Mouse (Mus musculus) midbrain, embryonic 11.5 days (tissue): ENCODE measurements around the gene Arhgap10. TPM values are rescaled to one million over a fixed set of nuclear protein-coding genes. Genes with fewer than 3 reads are reported as not detected.

ENCODE experiments used
- ATAC-seq: fragments of 200-750 bp; cut with Nextera tagmentation; 2 replicates; pipeline ENCODE4 v1.8.0; 2017; ENCODE audit warnings: moderate TSS enrichment, moderate library complexity; ENCODE audit not compliant: low FRiP score
- DNase-seq: peaks from one replicate; pipeline ENCODE4 v3.0.0; 2015; ENCODE audit warnings: low spot score; ENCODE audit errors: missing footprints
- H3K27ac ChIP-seq: fragments of 300-500 bp; sonication (generic); 2 replicates; pipeline ENCODE4 v1.5.1; 2014; ENCODE audit warnings: low read depth, low read length
- H3K27me3 ChIP-seq: fragments of 300-500 bp; sonication (generic); 2 replicates; pipeline ENCODE4 v1.6.1; 2014; ENCODE audit warnings: mild to moderate bottlenecking, low read length, moderate library complexity, mixed read lengths; ENCODE audit not compliant: control insufficient read depth, insufficient read depth
- H3K36me3 ChIP-seq: fragments of 300-500 bp; sonication (generic); 2 replicates; pipeline ENCODE4 v1.6.1; 2014; ENCODE audit warnings: mild to moderate bottlenecking, low read length, moderate library complexity, mixed read lengths; ENCODE audit not compliant: control insufficient read depth, insufficient read depth
- H3K4me1 ChIP-seq: fragments of 300-500 bp; sonication (generic); 2 replicates; pipeline ENCODE4 v1.6.1; 2014; ENCODE audit warnings: low read length; ENCODE audit not compliant: control insufficient read depth, insufficient read depth
- H3K4me2 ChIP-seq: fragments of 300-500 bp; sonication (generic); 2 replicates; pipeline ENCODE4 v1.6.1; 2014; ENCODE audit warnings: mild to moderate bottlenecking, moderate library complexity
- H3K4me3 ChIP-seq: fragments of 300-500 bp; sonication (generic); 2 replicates; pipeline ENCODE4 v1.5.1; 2014; ENCODE audit warnings: low read depth, low read length
- H3K9ac ChIP-seq: fragments of 300-500 bp; sonication (generic); 2 replicates; pipeline ENCODE4 v1.6.1; 2014; ENCODE audit warnings: low read length
- H3K9me3 ChIP-seq: fragments of 300-500 bp; sonication (generic); 2 replicates; pipeline ENCODE4 v1.6.1; 2016; ENCODE audit warnings: low read length; ENCODE audit not compliant: control insufficient read depth
- WGBS: fragments of 180-500 bp; shearing (Covaris S2); extraction: QIAGEN DNeasy Blood & Tissue Kit; methylation state at CpG from one replicate; pipeline ENCODE4 v1.1.7; 2014; 5-methylcytosine and 5-hydroxymethylcytosine counted together
- polyA plus RNA-seq: library from polyadenylated mRNA; unstranded; fragments of >200 nt; fragmentation: Nextera tagmentation; extraction: Ambion mirVana; gene quantifications from 2 replicates; pipeline ENCODE4 v1.2.1, GENCODE M21; 2014

Arhgap10 gene
- polyA plus RNA-seq, 1 experiment from 2014 or later: 12.1 TPM

DNA sequence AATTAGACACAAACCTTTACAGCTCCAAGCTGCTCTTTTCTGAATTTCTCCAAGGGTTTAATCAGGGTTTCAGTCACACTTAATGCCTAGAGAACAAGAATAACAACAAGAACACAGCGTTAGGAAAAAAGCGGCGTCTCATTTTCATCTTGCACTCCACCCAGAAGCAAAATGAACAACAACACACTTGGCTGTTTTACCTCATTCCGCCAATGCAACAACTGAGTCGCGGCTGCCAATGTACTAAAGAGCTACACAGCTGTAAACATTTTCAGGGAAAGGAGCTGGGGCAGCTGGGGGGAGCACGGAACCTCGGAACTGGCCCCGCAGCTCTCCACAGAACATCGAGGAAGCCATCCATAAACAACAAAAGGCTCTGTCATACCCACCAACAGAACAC, 85.0 kb downstream of the Arhgap10 start:
- no peak overlapping the region for H3K9ac ChIP-seq
- DNase-seq (peak; percentile 77), ATAC-seq (no peak; the same call in 1 of the 2 replicates)
- H3K9me3 ChIP-seq: no peaks in the 10 kb centered on the region
- H3K4me3 ChIP-seq: no peak overlapping the region
- peaks cover 13% of the 10 kb centered on the region; the same call in 1 of the 2 replicates for H3K4me1 ChIP-seq
- no peak overlapping the region for H3K4me2 ChIP-seq
- H3K27ac ChIP-seq: no peak overlapping the region
- no peaks in the 10 kb centered on the region for H3K36me3 ChIP-seq
- WGBS: 70% methylated on average over 10 of the region's 10 CpGs
- H3K27me3 ChIP-seq: no peaks in the 10 kb centered on the region

DNA sequence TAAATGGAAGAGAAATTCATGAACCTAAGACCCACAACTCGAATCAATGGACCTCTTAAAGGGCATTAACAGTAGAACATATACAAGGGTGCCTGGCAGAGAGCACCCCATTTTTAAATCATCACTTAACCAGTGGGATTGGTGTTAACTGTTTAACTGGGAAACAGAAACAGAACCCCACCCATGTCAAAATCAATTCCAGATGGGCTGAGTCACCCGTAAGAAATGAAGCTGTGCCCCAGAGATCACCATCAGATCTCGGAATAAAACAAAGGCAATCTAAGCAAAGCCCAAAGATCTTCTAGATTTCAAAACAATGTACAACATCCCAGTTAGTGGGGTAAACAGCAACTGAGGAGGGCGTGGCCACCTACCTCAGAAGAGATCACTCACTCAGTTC, 89.3 kb downstream of the Arhgap10 start:
- WGBS: 84% methylated on average over 4 of the region's 4 CpGs

DNA sequence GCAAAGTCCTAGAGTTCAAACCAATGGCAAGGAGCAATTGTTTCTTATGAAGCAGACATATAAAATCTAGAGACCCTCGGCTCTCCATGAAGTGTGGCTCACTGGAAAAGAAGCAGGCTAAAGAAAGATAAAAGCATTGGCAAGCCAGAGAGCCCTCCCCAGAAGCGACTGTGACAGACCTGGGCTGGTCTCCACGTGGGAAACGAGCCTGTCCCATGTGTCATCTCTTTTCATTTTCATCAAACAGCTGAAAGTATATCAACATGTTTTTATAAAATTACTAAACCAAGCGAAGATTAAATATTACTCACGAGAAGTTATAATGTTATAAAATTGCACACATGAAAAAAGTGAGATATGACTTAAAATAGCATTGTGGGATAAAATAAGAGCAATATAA, 89.7 kb downstream of the Arhgap10 start:
- ATAC-seq (no peak), DNase-seq (peak; percentile 77)
- H3K27me3 ChIP-seq: no peaks in the 10 kb centered on the region
- WGBS: 75% methylated on average over 6 of the region's 6 CpGs
- H3K4me2 ChIP-seq: no peak overlapping the region
- H3K27ac ChIP-seq: no peak overlapping the region
- no peaks in the 10 kb centered on the region for H3K36me3 ChIP-seq
- H3K4me1 ChIP-seq: peaks cover 5% of the 10 kb centered on the region; the same call in 1 of the 2 replicates
- no peak overlapping the region for H3K9ac ChIP-seq
- H3K9me3 ChIP-seq: no peaks in the 10 kb centered on the region
- no peak overlapping the region for H3K4me3 ChIP-seq

More for the DNA sequence above, 89.3 kb downstream of the Arhgap10 start:
- H3K4me2 ChIP-seq: no peak overlapping the region
- H3K9me3 ChIP-seq: no peaks in the 10 kb centered on the region
- no peak overlapping the region for H3K27ac ChIP-seq
- H3K4me3 ChIP-seq: no peak overlapping the region
- no peak overlapping the region for H3K9ac ChIP-seq
- ATAC-seq (no peak), DNase-seq (no peak)
- no peaks in the 10 kb centered on the region for H3K36me3 ChIP-seq
- H3K4me1 ChIP-seq: peaks cover 9% of the 10 kb centered on the region; the same call in 1 of the 2 replicates
- no peaks in the 10 kb centered on the region for H3K27me3 ChIP-seq

DNA sequence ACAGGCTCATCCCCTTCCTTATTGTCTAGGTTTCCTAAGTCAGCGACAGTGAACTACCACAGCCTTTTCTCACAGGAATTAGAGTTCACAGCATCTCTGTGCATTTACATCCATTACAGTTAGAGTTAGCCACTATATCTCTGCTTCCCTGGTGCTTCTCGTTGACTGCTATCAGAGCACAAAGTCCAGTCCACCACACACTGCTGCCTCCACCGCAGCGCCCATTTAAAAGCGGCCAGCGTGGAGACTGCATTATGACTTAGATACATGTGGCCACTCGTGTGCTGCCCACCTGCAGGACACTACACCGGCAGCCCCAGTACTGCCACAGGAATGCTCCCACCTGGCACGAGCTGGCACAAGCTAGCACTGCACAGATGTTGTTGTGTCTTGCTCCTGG, 90.3 kb downstream of the Arhgap10 start:
- peaks cover under 1% of the 10 kb centered on the region; the same call in 1 of the 2 replicates for H3K4me1 ChIP-seq
- WGBS: 76% methylated on average over 9 of the region's 9 CpGs
- H3K4me2 ChIP-seq: no peak overlapping the region
- DNase-seq: peak; percentile 17
- no peaks in the 10 kb centered on the region for H3K27me3 ChIP-seq
- no peak for ATAC-seq
- no peak overlapping the region for H3K4me3 ChIP-seq
- no peak overlapping the region for H3K27ac ChIP-seq
- no peaks in the 10 kb centered on the region for H3K9me3 ChIP-seq
- H3K9ac ChIP-seq: no peak overlapping the region
- H3K36me3 ChIP-seq: no peaks in the 10 kb centered on the region

DNA sequence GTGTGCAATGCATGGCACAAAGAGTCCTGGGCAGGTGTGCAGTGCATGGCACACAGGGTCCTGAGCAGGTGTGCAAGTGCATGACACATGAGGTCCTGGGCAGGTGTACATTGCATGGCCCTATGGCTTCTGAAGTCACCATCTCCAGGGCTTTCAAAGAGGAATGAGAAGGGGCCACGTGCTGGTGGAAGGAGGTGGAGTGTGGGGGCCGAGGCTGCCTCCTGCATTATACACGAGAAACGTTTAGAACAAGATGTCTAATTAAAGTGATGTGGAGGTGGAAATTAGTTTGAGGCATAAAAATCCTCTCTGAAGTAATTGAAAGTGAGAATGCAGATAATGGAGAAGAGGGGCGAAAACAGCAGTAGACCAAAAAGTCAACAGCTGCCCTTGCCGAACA, 93.9 kb downstream of the Arhgap10 start:
- H3K9me3 ChIP-seq: no peaks in the 10 kb centered on the region
- H3K36me3 ChIP-seq: no peaks in the 10 kb centered on the region
- H3K4me3 ChIP-seq: no peak overlapping the region
- H3K27me3 ChIP-seq: no peaks in the 10 kb centered on the region
- ATAC-seq: no peak
- H3K27ac ChIP-seq: no peak overlapping the region
- no peaks in the 10 kb centered on the region for H3K4me1 ChIP-seq
- peak; percentile 37 for DNase-seq
- H3K9ac ChIP-seq: no peak overlapping the region
- H3K4me2 ChIP-seq: no peak overlapping the region
- 95% methylated on average over 4 of the region's 6 CpGs for whole genome bisulfite sequencing

DNA sequence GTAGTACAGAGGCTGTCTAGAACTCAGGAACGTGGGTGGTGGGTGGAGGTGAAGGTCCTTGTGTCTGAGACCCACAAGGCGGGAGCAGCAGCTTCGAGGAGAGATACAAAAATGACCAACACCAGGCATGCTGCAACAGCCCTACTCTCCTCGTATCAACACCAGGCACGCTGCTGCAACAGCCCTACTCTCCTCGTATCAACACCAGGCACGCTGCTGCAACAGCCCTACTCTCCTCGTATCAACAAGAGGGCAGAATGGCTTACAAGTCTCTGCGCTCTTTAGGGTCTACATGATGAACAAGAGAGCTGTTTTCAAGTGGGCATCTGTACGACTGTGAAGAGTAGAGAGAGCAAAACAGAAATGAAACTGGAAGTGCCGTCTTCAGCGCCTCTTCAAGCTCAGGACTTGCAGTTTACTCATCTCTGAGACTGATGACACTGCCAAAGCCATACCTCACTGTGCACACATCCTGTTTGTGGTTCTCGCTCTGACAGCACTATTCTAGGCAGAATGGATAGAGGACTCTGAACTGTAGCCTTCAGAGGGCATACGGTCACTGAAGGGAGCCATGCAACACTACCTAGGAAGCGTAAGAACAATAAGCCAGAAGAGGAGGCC, 95.0 kb downstream of the Arhgap10 start:
- WGBS: 87% methylated on average over 15 of the region's 15 CpGs
- ATAC-seq: no peak

DNA sequence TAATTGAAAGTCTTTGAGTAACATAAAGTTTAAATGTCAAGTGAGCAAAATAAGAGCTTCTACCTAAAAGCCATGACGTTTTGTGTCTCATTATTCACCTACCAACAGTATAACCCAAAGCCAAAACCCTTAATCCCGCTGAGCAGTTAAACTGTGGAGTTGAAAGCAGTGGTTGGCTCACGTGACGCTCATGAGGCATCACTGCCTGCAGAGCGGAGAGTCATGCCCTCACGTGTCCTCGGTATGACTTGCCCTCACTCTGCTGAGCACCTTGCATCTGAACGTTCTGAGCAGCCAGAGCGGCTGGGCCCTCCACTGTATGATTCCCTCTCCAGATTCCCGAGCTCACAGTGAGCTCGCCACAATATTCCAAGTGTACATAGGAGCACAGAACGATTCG, 96.2 kb downstream of the Arhgap10 start:
- DNase-seq: no peak
- Histone ChIP-seq H3K27me3 (no peaks in the 10 kb centered on the region), H3K9ac (no peak overlapping the region), H3K4me1 (no peaks in the 10 kb centered on the region), H3K27ac (no peak overlapping the region), H3K4me2 (no peak overlapping the region), H3K9me3 (no peaks in the 10 kb centered on the region), H3K4me3 (no peak overlapping the region), H3K36me3 (no peaks in the 10 kb centered on the region)
- ATAC-seq: no peak
- 85% methylated on average over 13 of the region's 13 CpGs for WGBS

More for the DNA sequence above, 95.0 kb downstream of the Arhgap10 start:
- Histone ChIP-seq H3K4me1 (no peaks in the 10 kb centered on the region), H3K4me3 (no peak overlapping the region), H3K9ac (no peak overlapping the region), H3K36me3 (no peaks in the 10 kb centered on the region), H3K27ac (no peak overlapping the region), H3K27me3 (no peaks in the 10 kb centered on the region), H3K4me2 (no peak overlapping the region), H3K9me3 (no peaks in the 10 kb centered on the region)
- DNase-seq: peak; percentile 59

DNA sequence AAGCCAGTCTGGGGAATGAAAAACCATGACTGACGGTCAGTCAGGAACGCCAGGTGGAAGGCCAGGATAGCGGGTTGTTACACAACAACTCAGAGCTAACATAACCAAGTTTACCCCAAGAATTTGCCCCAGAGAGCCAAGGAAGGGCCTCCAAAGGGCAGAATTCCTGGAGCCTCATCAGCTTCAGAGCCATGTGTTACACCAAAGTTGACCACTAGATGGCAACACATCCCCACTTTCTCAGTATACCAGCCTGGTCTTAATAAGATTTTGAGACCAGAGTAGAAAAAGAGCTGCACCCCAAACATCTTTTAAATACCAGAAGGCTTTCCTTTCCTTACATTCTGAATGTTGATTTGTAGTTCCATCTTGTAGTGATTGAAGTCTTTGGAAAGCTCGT, 98.0 kb downstream of the Arhgap10 start:
- H3K4me3 ChIP-seq: no peak overlapping the region
- no peaks in the 10 kb centered on the region for H3K27me3 ChIP-seq
- no peaks in the 10 kb centered on the region for H3K9me3 ChIP-seq
- no peak overlapping the region for H3K4me2 ChIP-seq
- H3K27ac ChIP-seq: no peak overlapping the region
- DNase-seq (peak; percentile 98), ATAC-seq (0 out of 2 replicates have a peak, but pooled peaks have one; percentile 45)
- WGBS: 49% methylated on average over 4 of the region's 4 CpGs
- H3K4me1 ChIP-seq: no peaks in the 10 kb centered on the region
- no peaks in the 10 kb centered on the region for H3K36me3 ChIP-seq
- H3K9ac ChIP-seq: no peak overlapping the region

DNA sequence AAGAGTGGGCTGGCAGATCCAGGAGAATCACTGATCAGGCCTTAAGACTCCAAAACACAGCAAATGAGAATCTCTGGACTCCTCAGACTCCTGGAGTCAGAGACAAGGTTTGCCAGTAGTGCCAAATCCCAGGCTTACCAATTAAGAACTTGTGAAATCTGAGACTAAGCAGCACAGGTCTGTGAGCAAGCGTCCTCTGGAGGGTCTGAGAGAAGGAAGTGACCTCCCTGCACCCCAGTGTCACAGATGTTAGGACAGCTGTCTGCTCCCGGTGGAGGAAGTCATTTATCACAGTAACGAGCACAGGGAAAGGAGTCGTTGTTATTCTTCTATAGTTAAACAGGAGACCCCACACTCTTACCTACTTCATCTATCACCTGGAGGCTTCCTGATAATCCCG, 101.0 kb downstream of the Arhgap10 start:
- WGBS: 48% methylated on average over 5 of the region's 5 CpGs
- no peak overlapping the region for H3K27ac ChIP-seq
- H3K4me2 ChIP-seq: no peak overlapping the region
- DNase-seq: no peak
- no peaks in the 10 kb centered on the region for H3K27me3 ChIP-seq
- no peak overlapping the region for H3K9ac ChIP-seq
- no peaks in the 10 kb centered on the region for H3K36me3 ChIP-seq
- H3K4me3 ChIP-seq: no peak overlapping the region
- H3K4me1 ChIP-seq: no peaks in the 10 kb centered on the region
- no peaks in the 10 kb centered on the region for H3K9me3 ChIP-seq
- no peak for ATAC-seq
